Mouse (Mus musculus) left cerebral cortex, postnatal 10 days (tissue): Measurements from ENCODE around the gene Pcnx2. TPM values are rescaled to one million over a fixed set of nuclear protein-coding genes. Genes with fewer than 3 reads are reported as not detected.
A peak's percentile ranks its signal among the peaks of the same experiment; 100 is the strongest.

Experiments used
- DNase-seq, 2 experiments: peaks; one replicate each; pipeline ENCODE4 v3.0.0; 2021 to 2022; ENCODE audit warnings: low spot score in 2 of 2, mixed read lengths in 1 of 2; ENCODE audit errors: extremely low spot score in 1 of 2
- intact Hi-C: fragments of 180-260 bp; cut with DNase I; formaldehyde crosslinking; loops from one replicate; pipeline ENCODE4 v1.15.1; 2025
- total RNA-seq, 2 experiments: library from RNA; stranded (reverse); gene quantifications; 2 replicates each; pipeline ENCODE4 v1.2.3; 2021

The Pcnx2 gene
- total RNA-seq = 10 to 100 TPM; 48.6 to 55.8 TPM

GRCm38 (mm10) chr8:125897868-125898788 is at the start of gene Pcnx2:
Gene Pcnx2 (minus strand): TSS chr8:125898317.
- intact Hi-C loops = no loop called here
- peak; percentile 56 to 80 for DNase-seq

- DNase-seq = no peak
- intact Hi-C loops = no loop called here
Measured at GRCm38 (mm10) chr8:125944511-125944910, 46.4 kb upstream of the Pcnx2 start.

GRCm38 (mm10) chr8:125935649-125936048 is 37.5 kb upstream of the Pcnx2 start:
- peak; percentile 55 to 71 for DNase-seq
- intact Hi-C loops = no loop called here

- no peak for DNase-seq
- intact Hi-C loops = no loop called here
Measured at GRCm38 (mm10) chr8:125931822-125932221, 33.7 kb upstream of the Pcnx2 start.

- no peak for DNase-seq
- intact Hi-C loops = no loop called here
Measured at GRCm38 (mm10) chr8:125930276-125931046, 32.3 kb upstream of the Pcnx2 start.

GRCm38 (mm10) chr8:125926636-125927035 is 28.5 kb upstream of the Pcnx2 start:
- DNase-seq = no peak
- intact Hi-C loops = no loop called here

GRCm38 (mm10) chr8:125922333-125922732 is 24.2 kb upstream of the Pcnx2 start:
- intact Hi-C loops = no loop called here
- no peak for DNase-seq

- DNase-seq = no peak
- intact Hi-C loops = no loop called here
Measured at GRCm38 (mm10) chr8:125920761-125921160, 22.6 kb upstream of the Pcnx2 start.

GRCm38 (mm10) chr8:125920281-125920680 is 22.2 kb upstream of the Pcnx2 start:
- DNase-seq = no peak
- intact Hi-C loops = no loop called here

GRCm38 (mm10) chr8:125919560-125919959 is 21.4 kb upstream of the Pcnx2 start:
- DNase-seq = no peak
- intact Hi-C loops = no loop called here

GRCm38 (mm10) chr8:125918719-125919118 is 20.6 kb upstream of the Pcnx2 start:
- intact Hi-C loops = no loop called here
- DNase-seq = no peak

- no peak for DNase-seq
- intact Hi-C loops = no loop called here
Measured at GRCm38 (mm10) chr8:125917013-125917412, 18.9 kb upstream of the Pcnx2 start.

- intact Hi-C loops = no loop called here
- DNase-seq = no peak
Measured at GRCm38 (mm10) chr8:125914386-125914785, 16.3 kb upstream of the Pcnx2 start.

GRCm38 (mm10) chr8:125913206-125913605 is 15.1 kb upstream of the Pcnx2 start:
- DNase-seq = no peak
- intact Hi-C loops = no loop called here

GRCm38 (mm10) chr8:125911229-125911580 is 13.1 kb upstream of the Pcnx2 start:
- intact Hi-C loops = no loop called here
- DNase-seq = no peak

GRCm38 (mm10) chr8:125910365-125911228 is 12.5 kb upstream of the Pcnx2 start, which contains the start of gene Map3k21:
Gene Map3k21 (plus strand): TSS chr8:125910450.
- intact Hi-C loops = no loop called here
- DNase-seq = peak in 1 of 2 experiments; percentile 62

- intact Hi-C loops = no loop called here
- DNase-seq = no peak
Measured at GRCm38 (mm10) chr8:125909661-125910364, 11.7 kb upstream of the Pcnx2 start.

GRCm38 (mm10) chr8:125907311-125907710 is 9.2 kb upstream of the Pcnx2 start:
- no peak for DNase-seq
- intact Hi-C loops = no loop called here
